Mouse (Mus musculus): Measurements from ENCODE around the gene Bend3. TPM values are rescaled to one million over a fixed set of nuclear protein-coding genes. Genes with fewer than 3 reads are reported as not detected.

Bend3 gene
- polyA plus RNA-seq, 1 experiment from 2014 or later, result 0.61 TPM

GRCm38 (mm10) chr10:43559313-43559712 lies 80.7 kb downstream of the Bend3 start:
- no peak for DNase-seq (ENCODE audit: low spot score)
- TF ChIP-seq EP300 (optimal IDR thresholded peaks at IDR 0.05), result no peak
- TF ChIP-seq CTCF (IDR thresholded peaks at IDR 0.05; ENCODE audit: low read depth), result no peak
- no peak overlapping the region for H3K27ac ChIP-seq (replicated peaks)

GRCm38 (mm10) chr10:43560765-43561164 lies 82.1 kb downstream of the Bend3 start:
- Histone ChIP-seq H3K4me3 (ENCODE audit: low read depth, low read length) (no peak overlapping the region), H3K9me3 (ENCODE audit: control insufficient read depth, low read length) (no peaks in the 10 kb centered on the region), H3K27me3 (ENCODE audit: control insufficient read depth, insufficient read depth, low read length) (no peaks in the 10 kb centered on the region), H3K4me1 (replicated peaks; ENCODE audit: control insufficient read depth, insufficient read depth) (no peaks in the 10 kb centered on the region), H3K4me2 (replicated peaks; ENCODE audit: low read depth) (no peak overlapping the region), H3K27ac (replicated peaks) (no peak overlapping the region), H3K9ac (ENCODE audit: low read length) (no peak overlapping the region), H3K36me3 (ENCODE audit: control insufficient read depth, insufficient read depth, low read length) (no peaks in the 10 kb centered on the region)
- WGBS, result 31% methylated on average over 2 of the region's 2 CpGs
- TF ChIP-seq CTCF (IDR thresholded peaks at IDR 0.05; ENCODE audit: low read depth) (peak; percentile 37), EP300 (optimal IDR thresholded peaks at IDR 0.05) (no peak)
- no peak for DNase-seq (ENCODE audit: low spot score)
- no peak for ATAC-seq (ENCODE audit: low FRiP score, low TSS enrichment)

More at GRCm38 (mm10) chr10:43559313-43559712, 80.7 kb downstream of the Bend3 start:
- Histone ChIP-seq H3K4me3 (ENCODE audit: low read depth, low read length) (no peak overlapping the region), H3K9me3 (ENCODE audit: control insufficient read depth, low read length) (no peaks in the 10 kb centered on the region), H3K4me1 (replicated peaks; ENCODE audit: control insufficient read depth, insufficient read depth) (no peaks in the 10 kb centered on the region), H3K4me2 (replicated peaks; ENCODE audit: low read depth) (no peak overlapping the region), H3K9ac (ENCODE audit: low read length) (no peak overlapping the region), H3K36me3 (ENCODE audit: control insufficient read depth, insufficient read depth, low read length) (no peaks in the 10 kb centered on the region), H3K27me3 (ENCODE audit: control insufficient read depth, insufficient read depth, low read length) (no peaks in the 10 kb centered on the region)
- no peak for ATAC-seq (ENCODE audit: low FRiP score, low TSS enrichment)
- 69% methylated on average over 11 of the region's 11 CpGs for WGBS

- Histone ChIP-seq H3K9me3 (ENCODE audit: control insufficient read depth, low read length) (no peaks in the 10 kb centered on the region), H3K36me3 (ENCODE audit: control insufficient read depth, insufficient read depth, low read length) (no peaks in the 10 kb centered on the region), H3K4me1 (replicated peaks; ENCODE audit: control insufficient read depth, insufficient read depth) (no peaks in the 10 kb centered on the region), H3K27ac (replicated peaks) (no peak overlapping the region), H3K9ac (ENCODE audit: low read length) (no peak overlapping the region), H3K4me3 (ENCODE audit: low read depth, low read length) (no peak overlapping the region), H3K27me3 (ENCODE audit: control insufficient read depth, insufficient read depth, low read length) (no peaks in the 10 kb centered on the region), H3K4me2 (replicated peaks; ENCODE audit: low read depth) (no peak overlapping the region)
- ATAC-seq (ENCODE audit: low FRiP score, low TSS enrichment), result no peak
- WGBS, result 92% methylated on average over 2 of the region's 2 CpGs
- DNase-seq (ENCODE audit: low spot score), result no peak
- TF ChIP-seq EP300 (optimal IDR thresholded peaks at IDR 0.05) (no peak), CTCF (IDR thresholded peaks at IDR 0.05; ENCODE audit: low read depth) (peak; percentile 16; the same call in 1 of the 2 replicates)
These were observed 82.7 kb downstream of the Bend3 start for GRCm38 (mm10) chr10:43561311-43561710.

Other genes starting within 250 kb of the Bend3 start
- gene Gm9803, start 45.3 kb downstream of the Bend3 start, polyA plus RNA-seq (2015; fragmentation: Nextera tagmentation; extraction: Ambion mirVana), result 14.3 and 14.8 TPM in 2 replicates
- 47.0 and 48.9 TPM in 2 replicates for gene 1700021F05Rik, start 62.2 kb downstream of the Bend3 start, polyA plus RNA-seq (2015; fragmentation: Nextera tagmentation; extraction: Ambion mirVana)
- gene Cd24a, start 99.5 kb downstream of the Bend3 start, polyA plus RNA-seq (2015; fragmentation: Nextera tagmentation; extraction: Ambion mirVana), result 397 and 409 TPM in 2 replicates

All from stomach, postnatal 0 days (tissue).